Mouse (Mus musculus) WW6 (cell line): Measurements from ENCODE around the gene Fez1.
A peak's percentile ranks its signal among the peaks of the same experiment; 100 is the strongest.

ENCODE experiments used
- DNase-seq: peaks from one replicate; pipeline ENCODE4 v3.0.0-alpha.2; 2013; ENCODE audit warnings: low read depth, low spot score

Fez1 gene

GRCm38 (mm10) chr9:36833043-36833881 lies 11.6 kb downstream of the Fez1 start:
- no peak for DNase-seq

- DNase-seq, result no peak
Observed at GRCm38 (mm10) chr9:36833914-36834313, 12.2 kb downstream of the Fez1 start.

- DNase-seq, result no peak
Observed at GRCm38 (mm10) chr9:36846346-36846745, 24.7 kb downstream of the Fez1 start.

- no peak for DNase-seq
Observed at GRCm38 (mm10) chr9:36848661-36849060, 27.0 kb downstream of the Fez1 start.

- DNase-seq, result no peak
Observed at GRCm38 (mm10) chr9:36850091-36850490, 28.4 kb downstream of the Fez1 start.

GRCm38 (mm10) chr9:36852175-36852574 lies 30.5 kb downstream of the Fez1 start:
- DNase-seq, result no peak

- DNase-seq, result no peak
Observed at GRCm38 (mm10) chr9:36856351-36856750, 34.7 kb downstream of the Fez1 start.

- peak; percentile 16 for DNase-seq
Observed at GRCm38 (mm10) chr9:36857476-36858117, 35.9 kb downstream of the Fez1 start.

GRCm38 (mm10) chr9:36858677-36859076 lies 37.0 kb downstream of the Fez1 start:
- no peak for DNase-seq

- no peak for DNase-seq
Observed at GRCm38 (mm10) chr9:36862576-36862975, 40.9 kb downstream of the Fez1 start.

GRCm38 (mm10) chr9:36863694-36864093 lies 42.0 kb downstream of the Fez1 start:
- no peak for DNase-seq

GRCm38 (mm10) chr9:36864862-36865813 lies 43.5 kb downstream of the Fez1 start:
- DNase-seq, result no peak

- DNase-seq, result no peak
Observed at GRCm38 (mm10) chr9:36868662-36869061, 47.0 kb downstream of the Fez1 start.

GRCm38 (mm10) chr9:36870263-36870662 lies 48.6 kb downstream of the Fez1 start:
- no peak for DNase-seq

- no peak for DNase-seq
Observed at GRCm38 (mm10) chr9:36873796-36874195, 52.1 kb downstream of the Fez1 start.

GRCm38 (mm10) chr9:36876313-36876712 lies 54.6 kb downstream of the Fez1 start:
- DNase-seq, result no peak

- no peak for DNase-seq
Observed at GRCm38 (mm10) chr9:36876787-36877186, 55.1 kb downstream of the Fez1 start.

GRCm38 (mm10) chr9:36881615-36882014 lies 60.0 kb downstream of the Fez1 start:
- DNase-seq, result no peak

GRCm38 (mm10) chr9:36882034-36882745 lies 60.5 kb downstream of the Fez1 start:
- DNase-seq, result no peak

GRCm38 (mm10) chr9:36883569-36883968 lies 61.9 kb downstream of the Fez1 start:
- DNase-seq, result no peak

GRCm38 (mm10) chr9:36885237-36885636 lies 63.6 kb downstream of the Fez1 start:
- DNase-seq, result no peak
